Mouse (Mus musculus): ENCODE measurements around the gene Rbm6. TPM values are rescaled to one million over a fixed set of nuclear protein-coding genes. Genes with fewer than 3 reads are reported as not detected.

Gene Rbm6
- polyA plus RNA-seq, 1 experiment from 2014 or later: 102 TPM

DNA sequence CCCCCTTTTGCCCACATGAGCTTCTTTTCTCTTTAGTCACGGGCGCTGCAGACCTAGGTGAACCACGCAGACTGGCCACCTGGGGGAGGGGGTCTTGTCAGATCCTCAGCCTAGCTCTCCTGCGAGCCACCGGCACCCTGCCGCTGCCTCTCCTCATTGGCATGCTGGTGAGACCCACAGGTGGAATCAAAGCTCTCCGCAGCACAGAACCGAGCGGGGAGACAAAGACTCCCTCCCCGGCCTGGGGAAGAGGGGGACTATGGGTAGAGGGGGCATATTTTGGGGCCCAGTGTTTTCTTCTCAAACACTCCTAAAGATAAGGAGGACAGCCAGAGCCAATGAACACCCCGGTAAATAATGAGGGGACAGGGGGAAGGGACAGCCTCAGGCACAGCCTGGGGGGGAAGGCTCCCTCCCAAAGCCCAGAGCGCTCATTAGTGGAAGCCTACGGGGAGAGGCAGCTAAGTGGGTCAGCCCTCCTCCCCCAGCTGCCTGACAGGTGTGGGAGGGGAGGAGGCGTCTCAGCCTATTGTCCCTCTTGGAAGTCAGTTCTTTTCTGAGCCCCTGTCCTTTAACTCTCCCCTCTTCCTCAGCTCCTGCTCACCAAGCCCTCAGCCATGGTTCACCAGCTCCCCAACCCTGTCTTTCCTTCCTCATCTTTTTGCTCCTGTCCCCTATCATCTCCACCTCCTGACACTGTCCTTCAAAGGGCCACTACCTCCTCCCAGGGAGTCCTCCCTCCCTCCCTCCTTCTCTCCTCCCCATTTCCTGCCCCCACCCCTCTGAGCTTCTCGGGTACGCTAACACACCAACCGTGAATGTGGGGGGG is 137.5 kb downstream of the Rbm6 start:
- no peaks in the 10 kb centered on the region for H3K9me3 ChIP-seq (ENCODE audit: control insufficient read depth, low read length)
- peak overlapping the region; percentile 32 for H3K4me2 ChIP-seq (ENCODE audit: low read depth)
- peaks cover 25% of the 10 kb centered on the region for H3K4me1 ChIP-seq (ENCODE audit: control insufficient read depth, insufficient read depth, low read length)
- ATAC-seq (ENCODE audit: insufficient read depth, low FRiP score, low TSS enrichment): no peak
- peaks cover 13% of the 10 kb centered on the region for H3K27me3 ChIP-seq (ENCODE audit: control insufficient read depth, insufficient read depth, low read length)
- peaks cover 2% of the 10 kb centered on the region for H3K36me3 ChIP-seq (ENCODE audit: control insufficient read depth, insufficient read depth, low read length)
- no peak overlapping the region for H3K4me3 ChIP-seq (ENCODE audit: low read depth, low read length)
- H3K27ac ChIP-seq (ENCODE audit: low read depth, low read length): 0 out of 2 replicates have a peak overlapping the region, but pooled peaks have one; percentile 17
- WGBS: 3% methylated on average over 16 of the region's 17 CpGs
- peak overlapping the region; percentile 22; the same call in 1 of the 2 replicates for H3K9ac ChIP-seq (ENCODE audit: low read length)
- peak; percentile 36 for DNase-seq (ENCODE audit: low spot score)

- H3K27ac ChIP-seq (ENCODE audit: low read depth, low read length): no peak overlapping the region
- no peaks in the 10 kb centered on the region for H3K9me3 ChIP-seq (ENCODE audit: control insufficient read depth, low read length)
- peaks cover 32% of the 10 kb centered on the region for H3K4me1 ChIP-seq (ENCODE audit: control insufficient read depth, insufficient read depth, low read length)
- H3K4me3 ChIP-seq (ENCODE audit: low read depth, low read length): no peak overlapping the region
- peaks cover 13% of the 10 kb centered on the region for H3K27me3 ChIP-seq (ENCODE audit: control insufficient read depth, insufficient read depth, low read length)
- 34% methylated on average over 7 of the region's 7 CpGs for WGBS
- ATAC-seq (ENCODE audit: insufficient read depth, low FRiP score, low TSS enrichment) (no peak), DNase-seq (ENCODE audit: low spot score) (no peak)
- no peak overlapping the region for H3K4me2 ChIP-seq (ENCODE audit: low read depth)
- no peak overlapping the region for H3K9ac ChIP-seq (ENCODE audit: low read length)
- no peaks in the 10 kb centered on the region; the same call in 1 of the 2 replicates for H3K36me3 ChIP-seq (ENCODE audit: control insufficient read depth, insufficient read depth, low read length)
Measured at GRCm38 (mm10) chr9:107734567-107734971, 138.5 kb downstream of the Rbm6 start.

DNA sequence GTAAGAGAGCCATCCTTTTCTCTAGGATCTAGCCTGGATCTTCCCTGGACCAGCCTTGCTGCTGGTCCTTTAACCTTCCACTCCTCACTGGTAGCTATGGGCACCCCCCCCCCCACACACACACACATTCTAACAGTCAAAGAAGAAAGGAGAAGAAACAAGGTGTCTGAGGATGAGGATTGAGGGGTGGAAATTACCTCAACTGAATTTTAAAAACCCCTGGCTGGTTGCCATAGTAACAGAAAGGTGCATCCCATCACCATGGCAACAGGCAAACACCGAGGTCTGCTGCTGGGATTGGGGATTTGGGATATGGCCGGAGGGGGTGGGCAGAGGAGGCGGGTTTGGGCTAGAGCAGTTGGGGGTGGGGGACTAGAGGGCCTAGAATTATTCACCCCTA is 143.3 kb downstream of the Rbm6 start:
- Histone ChIP-seq H3K9me3 (ENCODE audit: control insufficient read depth, low read length) (no peaks in the 10 kb centered on the region), H3K4me3 (ENCODE audit: low read depth, low read length) (no peak overlapping the region), H3K27me3 (ENCODE audit: control insufficient read depth, insufficient read depth, low read length) (no peaks in the 10 kb centered on the region), H3K4me1 (ENCODE audit: control insufficient read depth, insufficient read depth, low read length) (peaks cover 21% of the 10 kb centered on the region), H3K27ac (ENCODE audit: low read depth, low read length) (no peak overlapping the region), H3K4me2 (ENCODE audit: low read depth) (no peak overlapping the region), H3K36me3 (ENCODE audit: control insufficient read depth, insufficient read depth, low read length) (no peaks in the 10 kb centered on the region), H3K9ac (ENCODE audit: low read length) (no peak overlapping the region)
- 31% methylated on average over 3 of the region's 3 CpGs for WGBS
- no peak for ATAC-seq (ENCODE audit: insufficient read depth, low FRiP score, low TSS enrichment)
- peak; percentile 57 for DNase-seq (ENCODE audit: low spot score)

DNA sequence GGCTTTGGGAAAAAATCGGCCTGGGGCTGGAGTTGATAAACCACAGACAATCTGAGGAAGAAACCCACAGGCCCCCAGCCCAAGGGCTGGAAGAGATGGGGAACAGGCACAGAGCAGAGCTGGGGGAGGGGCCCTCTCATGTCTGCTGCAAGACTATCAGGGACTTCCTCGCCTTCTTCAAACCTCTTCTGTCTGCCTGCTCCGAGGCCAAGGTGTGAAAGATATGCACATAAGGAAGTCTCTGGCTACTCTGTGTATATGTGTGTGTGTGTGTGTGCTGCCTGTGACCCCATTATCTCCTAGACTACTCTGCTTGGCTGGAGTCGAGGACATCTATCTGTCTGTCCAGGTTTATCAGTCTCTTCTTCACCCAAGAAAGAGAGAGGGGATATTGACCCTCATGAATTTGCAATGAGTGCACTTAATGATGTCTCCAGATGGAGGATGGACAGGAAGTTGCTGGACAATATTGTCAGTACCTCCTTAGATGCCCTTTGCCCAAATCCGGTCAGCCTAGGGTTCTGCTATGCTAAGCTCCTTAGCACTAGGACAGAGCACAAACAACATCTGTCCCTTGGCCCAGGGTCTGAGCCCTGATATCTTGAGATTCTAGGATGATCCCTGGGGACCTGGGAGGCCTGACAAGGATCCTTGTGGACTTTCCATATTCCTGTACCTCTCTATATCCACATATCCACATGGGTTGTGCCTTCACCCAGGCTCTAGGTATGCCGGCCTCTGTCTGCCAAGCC is 143.9 kb downstream of the Rbm6 start:
- H3K36me3 ChIP-seq (ENCODE audit: control insufficient read depth, insufficient read depth, low read length): no peaks in the 10 kb centered on the region
- H3K4me3 ChIP-seq (ENCODE audit: low read depth, low read length): no peak overlapping the region
- H3K4me1 ChIP-seq (ENCODE audit: control insufficient read depth, insufficient read depth, low read length): peaks cover 16% of the 10 kb centered on the region
- no peaks in the 10 kb centered on the region for H3K27me3 ChIP-seq (ENCODE audit: control insufficient read depth, insufficient read depth, low read length)
- WGBS: 66% methylated on average over 6 of the region's 6 CpGs
- H3K27ac ChIP-seq (ENCODE audit: low read depth, low read length): no peak overlapping the region
- DNase-seq (ENCODE audit: low spot score) (no peak), ATAC-seq (ENCODE audit: insufficient read depth, low FRiP score, low TSS enrichment) (no peak)
- no peak overlapping the region for H3K9ac ChIP-seq (ENCODE audit: low read length)
- H3K4me2 ChIP-seq (ENCODE audit: low read depth): no peak overlapping the region
- no peaks in the 10 kb centered on the region for H3K9me3 ChIP-seq (ENCODE audit: control insufficient read depth, low read length)

GRCm38 (mm10) chr9:107727041-107727440 is 146.0 kb downstream of the Rbm6 start:
- Histone ChIP-seq H3K36me3 (ENCODE audit: control insufficient read depth, insufficient read depth, low read length) (no peaks in the 10 kb centered on the region), H3K4me3 (ENCODE audit: low read depth, low read length) (no peak overlapping the region), H3K4me2 (ENCODE audit: low read depth) (no peak overlapping the region), H3K9me3 (ENCODE audit: control insufficient read depth, low read length) (no peaks in the 10 kb centered on the region), H3K27me3 (ENCODE audit: control insufficient read depth, insufficient read depth, low read length) (no peaks in the 10 kb centered on the region), H3K27ac (ENCODE audit: low read depth, low read length) (no peak overlapping the region), H3K9ac (ENCODE audit: low read length) (no peak overlapping the region), H3K4me1 (ENCODE audit: control insufficient read depth, insufficient read depth, low read length) (peaks cover 30% of the 10 kb centered on the region)
- WGBS: 57% methylated on average over 3 of the region's 3 CpGs
- DNase-seq (ENCODE audit: low spot score) (peak; percentile 39), ATAC-seq (ENCODE audit: insufficient read depth, low FRiP score, low TSS enrichment) (no peak)

GRCm38 (mm10) chr9:107724796-107725195 is 148.2 kb downstream of the Rbm6 start:
- Histone ChIP-seq H3K4me1 (ENCODE audit: control insufficient read depth, insufficient read depth, low read length) (peaks cover 24% of the 10 kb centered on the region), H3K4me3 (ENCODE audit: low read depth, low read length) (no peak overlapping the region), H3K27me3 (ENCODE audit: control insufficient read depth, insufficient read depth, low read length) (no peaks in the 10 kb centered on the region), H3K9ac (ENCODE audit: low read length) (no peak overlapping the region), H3K4me2 (ENCODE audit: low read depth) (no peak overlapping the region), H3K9me3 (ENCODE audit: control insufficient read depth, low read length) (no peaks in the 10 kb centered on the region), H3K36me3 (ENCODE audit: control insufficient read depth, insufficient read depth, low read length) (no peaks in the 10 kb centered on the region), H3K27ac (ENCODE audit: low read depth, low read length) (no peak overlapping the region)
- WGBS: 96% methylated on average over 1 of the region's 1 CpGs
- no peak for DNase-seq (ENCODE audit: low spot score)
- ATAC-seq (ENCODE audit: insufficient read depth, low FRiP score, low TSS enrichment): no peak

- no peaks in the 10 kb centered on the region for H3K36me3 ChIP-seq (ENCODE audit: control insufficient read depth, insufficient read depth, low read length)
- no peaks in the 10 kb centered on the region for H3K27me3 ChIP-seq (ENCODE audit: control insufficient read depth, insufficient read depth, low read length)
- no peak for ATAC-seq (ENCODE audit: insufficient read depth, low FRiP score, low TSS enrichment)
- H3K4me2 ChIP-seq (ENCODE audit: low read depth): no peak overlapping the region
- no peak overlapping the region for H3K4me3 ChIP-seq (ENCODE audit: low read depth, low read length)
- DNase-seq (ENCODE audit: low spot score): peak; percentile 55
- peak overlapping the region; percentile 37 for H3K27ac ChIP-seq (ENCODE audit: low read depth, low read length)
- 3% methylated on average over 11 of the region's 11 CpGs for WGBS
- peaks cover 21% of the 10 kb centered on the region for H3K4me1 ChIP-seq (ENCODE audit: control insufficient read depth, insufficient read depth, low read length)
- peak overlapping the region; percentile 12; the same call in 1 of the 2 replicates for H3K9ac ChIP-seq (ENCODE audit: low read length)
- no peaks in the 10 kb centered on the region for H3K9me3 ChIP-seq (ENCODE audit: control insufficient read depth, low read length)
Measured at GRCm38 (mm10) chr9:107723794-107724531, 149.1 kb downstream of the Rbm6 start.

All from neural tube, embryonic 11.5 days (tissue).